Mouse (Mus musculus): Measurements from ENCODE around the gene Snn. TPM values are rescaled to one million over a fixed set of nuclear protein-coding genes. Genes with fewer than 3 reads are reported as not detected.

Gene Snn
- polyA plus RNA-seq, 2 experiments, result 2.2 to 2.5 TPM

DNA sequence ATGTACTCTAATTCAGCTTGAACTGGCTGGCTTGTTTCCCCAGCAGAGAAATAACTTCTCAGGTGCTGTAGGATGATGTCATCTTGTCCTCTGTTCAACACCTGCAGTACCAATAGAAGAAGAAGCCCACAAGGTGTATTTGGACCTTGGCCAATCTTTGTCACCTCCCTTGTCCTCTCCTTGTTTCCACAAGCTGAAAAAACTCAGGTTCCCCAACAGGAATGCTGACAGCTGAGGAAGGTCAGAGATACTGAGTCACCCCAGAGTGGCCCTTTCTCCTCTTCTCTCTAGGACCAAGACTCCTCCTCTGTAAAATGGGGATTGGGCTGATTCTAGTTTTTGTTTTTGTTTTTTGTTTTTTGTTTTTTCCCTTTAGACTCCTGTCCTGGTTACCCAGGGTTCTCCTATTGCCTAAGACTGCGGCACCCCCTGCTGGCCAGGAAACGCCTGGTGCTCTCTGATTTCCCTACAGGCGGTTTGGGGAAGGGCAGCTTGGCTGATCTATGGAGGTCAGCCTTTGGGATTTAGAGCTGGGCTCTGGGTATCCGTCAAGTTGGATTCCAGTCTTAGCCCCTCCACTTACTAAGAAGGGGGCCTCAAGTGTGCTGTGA is 26.4 kb upstream of the Snn start:
- Histone ChIP-seq H3K27ac (no peak overlapping the region), H3K4me1 (replicated peaks; ENCODE audit: control insufficient read depth in 2 of 2, insufficient read depth in 2 of 2, low read length in 1 of 2) (no peaks in the 10 kb centered on the region), H3K27me3 (ENCODE audit: control insufficient read depth, insufficient read depth, low read length) (no peaks in the 10 kb centered on the region), H3K9ac (replicated peaks) (no peak overlapping the region), H3K36me3 (replicated peaks; ENCODE audit: control insufficient read depth, insufficient read depth, low read depth) (no peaks in the 10 kb centered on the region), H3K4me2 (ENCODE audit: low read depth) (no peak overlapping the region), H3K9me3 (ENCODE audit: control insufficient read depth, low read length) (no peaks in the 10 kb centered on the region), H3K4me3 (ENCODE audit: insufficient read depth in 1 of 2, low read depth in 2 of 2, low read length in 2 of 2) (no peak overlapping the region)
- ATAC-seq (ENCODE audit: insufficient read depth) (peak; percentile 31; the same call in 1 of the 2 replicates), DNase-seq (ENCODE audit: low read depth in 3 of 3, low spot score in 3 of 3) (peak; percentile 51 to 57 (median 53))
- TF ChIP-seq EP300 (IDR thresholded peaks at IDR 0.05; ENCODE audit: low read depth), result no peak
- peak; percentile 98 for TF ChIP-seq CTCF (IDR thresholded peaks at IDR 0.05; ENCODE audit: low read depth)
- WGBS (ENCODE audit: insufficient replicate concordance), result under 1% methylated on average over 4 of the region's 4 CpGs

DNA sequence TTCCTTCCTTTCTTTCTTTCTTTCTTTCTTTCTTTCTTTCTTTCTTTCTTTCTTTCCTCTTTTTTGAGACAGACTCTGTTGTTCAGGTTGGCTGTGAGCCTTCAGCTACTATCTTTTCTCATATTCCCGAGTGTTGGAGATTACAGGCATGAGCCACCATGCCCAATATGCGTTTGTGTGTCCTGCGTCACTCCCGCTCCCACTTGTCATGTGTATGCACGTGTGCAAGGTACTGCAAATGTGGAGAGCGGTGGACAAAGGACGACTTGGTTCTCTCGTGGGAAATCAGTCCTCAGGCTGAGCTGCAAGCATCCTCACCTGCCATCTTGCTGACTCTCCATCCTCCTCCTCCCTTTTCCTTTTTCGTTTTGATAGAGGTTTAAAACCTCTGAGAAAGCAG is 25.5 kb upstream of the Snn start:
- H3K4me1 ChIP-seq (replicated peaks; ENCODE audit: control insufficient read depth in 2 of 2, insufficient read depth in 2 of 2, low read length in 1 of 2), result no peaks in the 10 kb centered on the region
- no peak overlapping the region for H3K27ac ChIP-seq
- no peak overlapping the region for H3K9ac ChIP-seq (replicated peaks)
- H3K4me3 ChIP-seq (ENCODE audit: insufficient read depth in 1 of 2, low read depth in 2 of 2, low read length in 2 of 2), result no peak overlapping the region
- ATAC-seq (ENCODE audit: insufficient read depth), result no peak
- no peaks in the 10 kb centered on the region for H3K27me3 ChIP-seq (ENCODE audit: control insufficient read depth, insufficient read depth, low read length)
- no peaks in the 10 kb centered on the region for H3K36me3 ChIP-seq (replicated peaks; ENCODE audit: control insufficient read depth, insufficient read depth, low read depth)
- 65% methylated on average over 9 of the region's 9 CpGs for WGBS (ENCODE audit: insufficient replicate concordance)
- DNase-seq (ENCODE audit: low read depth in 3 of 3, low spot score in 3 of 3), result no peak
- TF ChIP-seq EP300 (IDR thresholded peaks at IDR 0.05; ENCODE audit: low read depth) (no peak), CTCF (IDR thresholded peaks at IDR 0.05; ENCODE audit: low read depth) (no peak)
- H3K4me2 ChIP-seq (ENCODE audit: low read depth), result no peak overlapping the region
- H3K9me3 ChIP-seq (ENCODE audit: control insufficient read depth, low read length), result no peaks in the 10 kb centered on the region

GRCm38 (mm10) chr16:11035790-11036431 is 24.8 kb upstream of the Snn start:
- no peak for ATAC-seq (ENCODE audit: insufficient read depth)
- no peak overlapping the region for H3K4me3 ChIP-seq (ENCODE audit: insufficient read depth in 1 of 2, low read depth in 2 of 2, low read length in 2 of 2)

DNA sequence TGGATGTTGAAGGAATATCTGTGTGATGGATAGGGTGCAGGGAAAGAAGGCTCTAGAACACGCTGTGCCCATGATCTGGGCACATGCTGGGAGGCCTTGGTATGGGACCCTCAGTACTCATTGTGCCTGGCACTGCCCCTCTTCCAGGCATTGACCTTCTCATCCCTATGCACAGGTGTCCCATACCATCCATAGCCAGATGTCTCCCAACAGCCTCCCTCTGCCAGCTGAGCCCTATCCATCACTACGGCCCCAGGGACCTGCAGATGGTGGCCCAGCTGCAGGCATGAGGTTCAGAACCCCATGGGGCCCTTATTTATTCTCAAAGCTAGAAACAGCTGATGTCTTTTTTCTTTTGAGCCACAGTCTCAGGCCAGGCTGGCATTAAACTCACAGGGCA is 20.1 kb upstream of the Snn start:
- 58% methylated on average over 2 of the region's 2 CpGs for WGBS (ENCODE audit: insufficient replicate concordance)

More at GRCm38 (mm10) chr16:11035790-11036431, 24.8 kb upstream of the Snn start:
- DNase-seq (ENCODE audit: low read depth in 3 of 3, low spot score in 3 of 3), result peak; percentile 28 to 44 (median 39)
- no peaks in the 10 kb centered on the region for H3K27me3 ChIP-seq (ENCODE audit: control insufficient read depth, insufficient read depth, low read length)
- H3K36me3 ChIP-seq (replicated peaks; ENCODE audit: control insufficient read depth, insufficient read depth, low read depth), result no peaks in the 10 kb centered on the region
- H3K9ac ChIP-seq (replicated peaks), result no peak overlapping the region
- H3K4me1 ChIP-seq (replicated peaks; ENCODE audit: control insufficient read depth in 2 of 2, insufficient read depth in 2 of 2, low read length in 1 of 2), result no peaks in the 10 kb centered on the region
- no peak overlapping the region for H3K4me2 ChIP-seq (ENCODE audit: low read depth)
- TF ChIP-seq CTCF (IDR thresholded peaks at IDR 0.05; ENCODE audit: low read depth) (peak; percentile 90), EP300 (IDR thresholded peaks at IDR 0.05; ENCODE audit: low read depth) (no peak)
- 20% methylated on average over 15 of the region's 15 CpGs for WGBS (ENCODE audit: insufficient replicate concordance)
- H3K9me3 ChIP-seq (ENCODE audit: control insufficient read depth, low read length), result no peaks in the 10 kb centered on the region
- H3K27ac ChIP-seq, result no peak overlapping the region

DNA sequence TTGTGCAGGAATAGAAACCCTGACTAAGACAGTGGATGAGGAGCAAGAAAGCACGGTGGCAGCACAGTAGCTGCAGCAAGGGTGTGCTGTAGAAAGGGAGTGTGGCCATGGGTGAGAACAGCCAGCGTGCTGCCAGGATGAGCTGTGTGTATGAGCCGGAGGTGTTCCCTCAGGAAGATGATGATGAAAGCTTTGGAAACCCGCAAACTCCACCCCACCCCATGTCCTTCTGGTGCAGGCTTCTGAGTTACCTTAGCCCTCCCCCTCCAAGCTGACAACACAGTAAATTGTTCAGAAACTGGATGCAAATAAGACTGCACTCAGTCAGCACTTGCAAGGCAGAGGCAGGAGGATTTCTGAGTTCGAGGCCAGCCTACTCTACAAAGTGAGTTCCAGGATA is 17.5 kb upstream of the Snn start:
- Histone ChIP-seq H3K27ac (no peak overlapping the region), H3K27me3 (ENCODE audit: control insufficient read depth, insufficient read depth, low read length) (no peaks in the 10 kb centered on the region), H3K9ac (replicated peaks) (no peak overlapping the region), H3K4me2 (ENCODE audit: low read depth) (no peak overlapping the region), H3K4me3 (ENCODE audit: insufficient read depth in 1 of 2, low read depth in 2 of 2, low read length in 2 of 2) (no peak overlapping the region), H3K36me3 (replicated peaks; ENCODE audit: control insufficient read depth, insufficient read depth, low read depth) (no peaks in the 10 kb centered on the region), H3K4me1 (replicated peaks; ENCODE audit: control insufficient read depth in 2 of 2, insufficient read depth in 2 of 2, low read length in 1 of 2) (no peaks in the 10 kb centered on the region), H3K9me3 (ENCODE audit: control insufficient read depth, low read length) (no peaks in the 10 kb centered on the region)
- no peak for ATAC-seq (ENCODE audit: insufficient read depth)
- no peak for DNase-seq (ENCODE audit: low read depth in 3 of 3, low spot score in 3 of 3)
- TF ChIP-seq EP300 (IDR thresholded peaks at IDR 0.05; ENCODE audit: low read depth), result no peak
- no peak for TF ChIP-seq CTCF (IDR thresholded peaks at IDR 0.05; ENCODE audit: low read depth)
- WGBS (ENCODE audit: insufficient replicate concordance), result 65% methylated on average over 5 of the region's 5 CpGs

More for the DNA sequence above, 20.1 kb upstream of the Snn start:
- TF ChIP-seq EP300 (IDR thresholded peaks at IDR 0.05; ENCODE audit: low read depth), result no peak
- TF ChIP-seq CTCF (IDR thresholded peaks at IDR 0.05; ENCODE audit: low read depth), result no peak
- no peak overlapping the region for H3K27ac ChIP-seq
- DNase-seq (ENCODE audit: low read depth in 3 of 3, low spot score in 3 of 3), result no peak
- no peak for ATAC-seq (ENCODE audit: insufficient read depth)
- H3K36me3 ChIP-seq (replicated peaks; ENCODE audit: control insufficient read depth, insufficient read depth, low read depth), result no peaks in the 10 kb centered on the region
- H3K4me1 ChIP-seq (replicated peaks; ENCODE audit: control insufficient read depth in 2 of 2, insufficient read depth in 2 of 2, low read length in 1 of 2), result no peaks in the 10 kb centered on the region
- H3K4me3 ChIP-seq (ENCODE audit: insufficient read depth in 1 of 2, low read depth in 2 of 2, low read length in 2 of 2), result no peak overlapping the region
- no peaks in the 10 kb centered on the region for H3K27me3 ChIP-seq (ENCODE audit: control insufficient read depth, insufficient read depth, low read length)
- no peak overlapping the region for H3K9ac ChIP-seq (replicated peaks)
- H3K9me3 ChIP-seq (ENCODE audit: control insufficient read depth, low read length), result no peaks in the 10 kb centered on the region
- H3K4me2 ChIP-seq (ENCODE audit: low read depth), result no peak overlapping the region
